Mouse (Mus musculus): ENCODE measurements at regions not wholly inside any gene's neighbourhood (a gene's known extent, or its start where the extent isn't known, plus 50 kb on each side); places are given as distances from the start of the nearest gene placed in this dataset.
A peak's percentile ranks its signal among the peaks of the same experiment; 100 is the strongest.

GRCm38 (mm10) chr3:151670628-151671027 lies 79.1 kb downstream of the Ifi44 start:
- DNase-seq (ENCODE audit: inconsistent age in 2 of 2, low spot score in 1 of 2): no peak

- no peak for DNase-seq (ENCODE audit: inconsistent age in 2 of 2, low spot score in 1 of 2)
Observed at GRCm38 (mm10) chr3:151653298-151653697, 96.5 kb downstream of the Ifi44 start.

- DNase-seq (ENCODE audit: inconsistent age in 2 of 2, low spot score in 1 of 2): no peak
Observed at GRCm38 (mm10) chr3:151651524-151651923, 98.2 kb downstream of the Ifi44 start.

GRCm38 (mm10) chr3:151647637-151648036 lies 102.1 kb downstream of the Ifi44 start:
- no peak for DNase-seq (ENCODE audit: inconsistent age in 2 of 2, low spot score in 1 of 2)

- DNase-seq (ENCODE audit: inconsistent age in 2 of 2, low spot score in 1 of 2): no peak
Observed at GRCm38 (mm10) chr3:151639431-151640111, 110.2 kb downstream of the Ifi44 start.

GRCm38 (mm10) chr3:151638326-151638725 lies 111.4 kb downstream of the Ifi44 start:
- no peak for DNase-seq (ENCODE audit: inconsistent age in 2 of 2, low spot score in 1 of 2)

- DNase-seq (ENCODE audit: inconsistent age in 2 of 2, low spot score in 1 of 2): no peak
Observed at GRCm38 (mm10) chr3:151610954-151611353, 138.8 kb downstream of the Ifi44 start.

GRCm38 (mm10) chr3:151607689-151608088 lies 142.1 kb downstream of the Ifi44 start:
- DNase-seq (ENCODE audit: inconsistent age in 2 of 2, low spot score in 1 of 2): no peak

GRCm38 (mm10) chr3:151603371-151603770 lies 146.4 kb downstream of the Ifi44 start:
- peak in 1 of 2 experiments; percentile 62 for DNase-seq (ENCODE audit: inconsistent age in 2 of 2, low spot score in 1 of 2)
